Mouse (Mus musculus): ENCODE data around the gene Ikbke.

GRCm38 (mm10) chr1:131278606-131279455 lies 575 bp downstream of the Ikbke start:
- no peak for TF ChIP-seq ZNF384 (IDR thresholded peaks at IDR 0.05; ENCODE audit: low read depth, low read length)
- no peak for TF ChIP-seq MAFK (IDR thresholded peaks at IDR 0.05; ENCODE audit: insufficient read depth, low read depth, low read length)
